Mouse (Mus musculus) E14TG2a.4 (cell line): Measurements from ENCODE around the gene Mybl2.

Source experiments
- CTCF ChIP-seq: conservative IDR thresholded peaks from 2 replicates; pipeline ENCODE4 v1.5.1; 2014; ENCODE audit warnings: low read length
- NANOG ChIP-seq: IDR thresholded peaks from 2 replicates; pipeline ENCODE4 v1.6.1; 2014; ENCODE audit warnings: borderline replicate concordance, low read length, mixed read lengths

DNA sequence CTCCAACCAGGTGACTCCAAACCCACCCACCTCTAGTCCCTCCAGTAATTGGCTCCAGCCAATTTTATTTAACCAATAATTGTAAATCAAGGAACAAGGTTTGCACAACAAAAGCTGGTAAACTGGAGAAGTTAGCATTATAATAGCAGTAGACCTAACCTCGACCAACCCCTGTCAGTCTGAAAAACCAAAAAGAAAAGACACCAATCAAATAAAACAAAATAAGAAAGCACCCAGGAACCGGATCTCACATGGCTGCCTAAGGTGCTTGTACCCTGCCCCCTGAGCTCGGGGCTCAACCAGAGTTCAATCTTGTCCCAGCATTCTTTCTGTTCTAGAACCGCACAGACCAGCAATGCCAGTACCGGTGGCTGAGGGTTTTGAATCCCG is 7.6 kb downstream of the Mybl2 start:
- TF ChIP-seq CTCF: no peak
- peak; percentile 73 for TF ChIP-seq NANOG
